In the genomic region with DNA sequence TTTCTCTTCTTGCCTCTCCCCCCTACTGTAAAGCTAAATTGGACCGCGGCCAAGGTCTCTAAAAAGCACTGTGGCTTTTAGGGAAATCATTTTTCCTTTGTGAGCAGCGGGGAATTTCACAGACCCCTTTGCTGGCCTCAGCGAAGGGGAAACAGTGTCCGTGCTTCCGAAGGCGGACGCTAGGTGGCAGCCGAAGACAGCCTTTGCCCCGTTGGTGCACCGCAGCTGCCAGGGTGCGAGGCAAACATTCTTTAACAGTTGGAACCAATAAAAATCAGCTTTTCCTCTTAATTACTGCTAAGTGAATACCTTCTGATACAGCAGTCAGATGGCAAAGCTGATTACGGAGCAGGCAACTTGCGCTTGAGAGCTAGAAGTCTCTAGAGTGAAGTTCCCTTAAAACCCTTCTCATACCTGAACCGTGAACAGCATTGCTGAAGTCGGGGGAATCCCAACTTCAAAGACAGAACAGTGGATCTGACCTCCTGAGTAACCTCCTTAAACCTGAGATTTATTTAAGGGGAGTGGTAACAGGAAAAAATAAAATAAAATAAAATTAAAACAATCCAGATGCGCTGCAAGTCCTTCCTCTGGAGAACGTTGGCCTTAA, we compare ENCODE assay signal across 8 mouse cellular contexts.
A peak's percentile ranks its signal among the peaks of the same experiment; 100 is the strongest.
DNase-seq lines count a peak whose midpoint lies in the region; ATAC-seq and TF ChIP-seq lines count a peak whose summit lies in the region.

No protein-coding gene starts in this region.

- peak overlapping the region; percentile 64 for H3K4me2 ChIP-seq in heart, embryonic 11.5 days
- H3K4me2 ChIP-seq in kidney, embryonic 14.5 days (replicated peaks; ENCODE audit: low read depth, low read length) = peak overlapping the region; percentile 45
- H3K4me2 ChIP-seq in limb, embryonic 13.5 days (replicated peaks) = peak overlapping the region; percentile 69
- peak overlapping the region; percentile 86 for H3K4me2 ChIP-seq in myocyte (ENCODE audit: low read depth)

- 14% methylated on average over 18 of the region's 18 CpGs for WGBS in heart, embryonic 11.5 days (ENCODE audit: insufficient replicate concordance)
- 11% methylated on average over 18 of the region's 18 CpGs for whole genome bisulfite sequencing in kidney, embryonic 14.5 days
- 5% methylated on average over 18 of the region's 18 CpGs for WGBS in limb, embryonic 13.5 days

- ATAC-seq in heart, embryonic 11.5 days (replicated peaks; ENCODE audit: insufficient number of reproducible peaks, low FRiP score, low TSS enrichment) = no peak
- peak; percentile 79 for ATAC-seq in kidney, embryonic 14.5 days (ENCODE audit: low FRiP score, low TSS enrichment)
- peak; percentile 86 for ATAC-seq in limb, embryonic 13.5 days (ENCODE audit: low FRiP score, low read depth)

- no peak overlapping the region for H3ac ChIP-seq in myocyte (ENCODE audit: control insufficient read depth, insufficient read length)

- no peaks in the 10 kb centered on the region for H3K9me3 ChIP-seq in heart, embryonic 11.5 days (replicated peaks; ENCODE audit: control insufficient read depth, low read length)
- H3K9me3 ChIP-seq in kidney, embryonic 14.5 days (ENCODE audit: control insufficient read depth, low read length) = no peaks in the 10 kb centered on the region
- no peaks in the 10 kb centered on the region for H3K9me3 ChIP-seq in limb, embryonic 13.5 days

- TF ChIP-seq POLR2A in myocyte (IDR thresholded peaks at IDR 0.05; ENCODE audit: insufficient read length, low read depth) = no peak

- H3K9ac ChIP-seq in heart, embryonic 11.5 days (ENCODE audit: low read depth, low read length) = no peak overlapping the region
- H3K9ac ChIP-seq in kidney, embryonic 14.5 days (ENCODE audit: low read depth, low read length) = no peak overlapping the region
- H3K9ac ChIP-seq in limb, embryonic 13.5 days = peak overlapping the region; percentile 59; the same call in 1 of the 2 replicates

- peak overlapping the region; percentile 25 for H3K4me3 ChIP-seq in heart, embryonic 11.5 days (ENCODE audit: low read depth, low read length)
- H3K4me3 ChIP-seq in kidney, embryonic 14.5 days (ENCODE audit: low read length) = peak overlapping the region; percentile 2; the same call in 1 of the 2 replicates
- peak overlapping the region; percentile 40 for H3K4me3 ChIP-seq in limb, embryonic 13.5 days
- no peak overlapping the region for H3K4me3 ChIP-seq in myocyte

- H3K4me1 ChIP-seq in heart, embryonic 11.5 days (ENCODE audit: control insufficient read depth, insufficient read depth, low read length) = no peaks in the 10 kb centered on the region
- no peaks in the 10 kb centered on the region for H3K4me1 ChIP-seq in kidney, embryonic 14.5 days (ENCODE audit: control insufficient read depth, insufficient read depth, low read length)
- H3K4me1 ChIP-seq in limb, embryonic 13.5 days = peaks cover 14% of the 10 kb centered on the region

- DNase-seq in 3T3-L1 (ENCODE audit: low read depth, low spot score) = peak; percentile 59
- peak; percentile 7 for DNase-seq in adrenal gland, adult 8-10 months
- peak; percentile 89 for DNase-seq in embryo, embryonic 11 days
- peak; percentile 63 for DNase-seq in thymus, postnatal 4 days

- no peak overlapping the region for H3K27ac ChIP-seq in heart, embryonic 11.5 days (ENCODE audit: low read depth, low read length)
- no peak overlapping the region for H3K27ac ChIP-seq in kidney, embryonic 14.5 days (ENCODE audit: low read depth, low read length)
- no peak overlapping the region for H3K27ac ChIP-seq in limb, embryonic 13.5 days

- 0 out of 2 replicates have a peak, but pooled peaks cover 3% of the 10 kb centered on the region for H3K27me3 ChIP-seq in heart, embryonic 11.5 days (ENCODE audit: control insufficient read depth, insufficient read depth, low read length)
- H3K27me3 ChIP-seq in kidney, embryonic 14.5 days (ENCODE audit: control insufficient read depth, insufficient read depth, low read length) = peaks cover 22% of the 10 kb centered on the region
- H3K27me3 ChIP-seq in limb, embryonic 13.5 days = peaks cover 32% of the 10 kb centered on the region
- no peaks in the 10 kb centered on the region for H3K27me3 ChIP-seq in myocyte (ENCODE audit: control insufficient read depth, insufficient read depth, insufficient read length)

- no peaks in the 10 kb centered on the region for H3K36me3 ChIP-seq in heart, embryonic 11.5 days (ENCODE audit: control insufficient read depth, insufficient read depth, low read length)
- no peaks in the 10 kb centered on the region for H3K36me3 ChIP-seq in kidney, embryonic 14.5 days (ENCODE audit: control insufficient read depth, insufficient read depth, low read length)
- H3K36me3 ChIP-seq in limb, embryonic 13.5 days = no peaks in the 10 kb centered on the region
- H3K36me3 ChIP-seq in myocyte (ENCODE audit: control insufficient read depth, insufficient read depth) = no peaks in the 10 kb centered on the region

- no peaks in the 10 kb centered on the region for H3K79me2 ChIP-seq in myocyte (ENCODE audit: control insufficient read depth, insufficient read depth)

TF ChIP-seq in myocyte, 11 proteins besides CTCF, POLR2A, EP300 and RAD21:
- no peak for TF ChIP-seq USF1 (IDR thresholded peaks at IDR 0.05; ENCODE audit: low read depth)
- peak in 1 of 3 experiments; percentile 32 for TF ChIP-seq MYOD1 (IDR thresholded peaks at IDR 0.05; ENCODE audit: control insufficient read depth in 1 of 3, insufficient read length in 2 of 3, low read depth in 2 of 3)
- TF ChIP-seq CEBPB (IDR thresholded peaks at IDR 0.05; ENCODE audit: insufficient read depth, poor library complexity, severe bottlenecking) = no peak

Comparison
In these comparisons a context has a peak if more than half of its experiments do, and no peak if none do; other contexts are left out.
1. DNase-seq: peak in every context shown above with its lines; median percentile 89 in embryo, embryonic 11 days; 63 in thymus, postnatal 4 days; 59 in 3T3-L1; 7 in adrenal gland, adult 8-10 months.